Mouse (Mus musculus): Measurements from ENCODE around the gene Golga5. TPM values are rescaled to one million over a fixed set of nuclear protein-coding genes. Genes with fewer than 3 reads are reported as not detected.

The Golga5 gene
- 29.5 and 30.6 TPM in 2 replicates for total RNA-seq (2012; rRNA removed)
- 35.5 and 35.9 TPM in 2 replicates for total RNA-seq (2014; rRNA removed)
- polyA plus RNA-seq (2012; ENCODE audit: insufficient read length, low read depth) = 35.7 and 36.6 TPM in 2 replicates

DNA sequence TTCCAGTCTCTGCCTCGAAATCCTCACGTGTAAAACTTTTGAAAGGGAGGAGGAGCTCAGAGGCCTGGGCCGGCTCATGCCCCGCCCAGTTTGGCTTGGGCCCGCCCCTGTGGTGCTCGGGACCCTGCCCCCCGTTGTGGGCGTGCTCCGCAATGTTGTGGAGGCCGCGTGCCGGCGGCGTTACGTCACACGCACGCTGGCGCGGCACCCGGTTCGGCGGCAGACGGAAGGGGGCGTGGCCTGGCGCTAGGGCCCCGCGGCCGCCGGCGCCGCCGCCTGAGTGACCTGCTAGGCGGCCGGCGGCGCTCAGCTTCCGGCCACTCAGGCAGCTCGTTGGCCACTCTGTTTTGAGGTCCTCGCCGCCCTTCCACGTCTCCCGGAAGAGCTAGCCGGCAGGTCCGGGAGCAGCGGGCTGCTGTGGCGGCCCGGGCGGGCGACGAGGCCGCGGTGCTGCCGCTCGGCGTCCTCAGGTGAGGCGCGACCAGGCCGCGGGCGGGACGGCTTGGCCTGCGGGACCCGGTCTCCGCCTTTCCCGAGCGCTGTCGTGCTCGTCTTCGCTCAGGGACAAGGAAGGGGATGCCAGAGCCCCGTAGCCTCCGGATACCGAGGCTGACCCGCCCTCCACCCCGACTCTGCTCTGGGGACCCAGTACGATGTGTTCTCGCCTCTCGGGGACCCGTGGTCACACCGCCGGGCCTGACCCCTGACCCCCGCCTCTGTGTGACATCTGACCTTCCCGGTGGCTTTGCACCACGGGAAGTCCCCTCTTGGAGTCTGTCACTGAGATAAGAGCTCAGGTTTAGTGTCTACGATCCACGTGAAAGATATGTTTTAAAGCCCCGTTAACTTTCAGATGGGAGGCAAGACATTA lies at the start of gene Golga5:
Golga5 (plus strand) TSS at position 242 of the 871 bp plus-strand sequence.
- H3K27ac ChIP-seq (ENCODE audit: insufficient read depth, low read depth) = peak within 1 kb of the TSS; percentile 3
- H3K4me3 ChIP-seq (replicated peaks in 1 of 3; ENCODE audit: low read depth in 2 of 3, low read length in 2 of 3, poor library complexity in 1 of 3) = peak within 1 kb of the TSS; percentile 78 to 99 (median 87)
- peak within 1 kb of the TSS; percentile 74 for H3K9ac ChIP-seq (ENCODE audit: insufficient read depth, low read depth)
- DNase-seq (ENCODE audit: extremely low read depth) = peak; percentile 94
- peak within 1 kb of the TSS; percentile 84 for H3K4me2 ChIP-seq (ENCODE audit: insufficient read depth, low read depth, poor library complexity, severe bottlenecking)
- H3K36me3 ChIP-seq (replicated peaks in 1 of 2; ENCODE audit: control insufficient read depth in 1 of 2, insufficient read depth in 1 of 2, low read length in 1 of 2) = peaks cover 7 to 19% of the 10 kb centered on the region in 2 experiments
- H3K9me3 ChIP-seq (replicated peaks; ENCODE audit: low read length) = no peaks in the 10 kb centered on the region
- in situ Hi-C loops (cut with MboI; ENCODE audit: low pct_ligation_motif_present, low pct_unique_long_range_greater_than_20kb, low sequenced_read_pairs) (loop anchor here (5.0 kb wide), 1 partner anchor 487 kb away; no protein-coding TSS in a partner anchor), dilution Hi-C loops (cut with MboI; ENCODE audit: extremely low pct_ligation_motif_present, extremely low pct_unique_long_range_greater_than_20kb, low sequenced_read_pairs) (no loop called here)
- H3K79me2 ChIP-seq (replicated peaks; ENCODE audit: control insufficient read depth, extremely low read depth, insufficient read depth, poor library complexity, severe bottlenecking) = peaks cover 5% of the 10 kb centered on the region
- H3K4me1 ChIP-seq (ENCODE audit: control insufficient read depth in 1 of 2, insufficient read depth in 2 of 2) = peaks cover 3 to 8% of the 10 kb centered on the region in 2 experiments; a peak in 2 of 4 replicates
- H3K27me3 ChIP-seq (replicated peaks) = peaks cover 2% of the 10 kb centered on the region
- TF ChIP-seq ZKSCAN1 (IDR thresholded peaks at IDR 0.05; ENCODE audit: borderline replicate concordance, low read depth, low read length) (no peak), POLR2A (IDR thresholded peaks at IDR 0.05; ENCODE audit: low read depth, low read length) (peak; percentile 86), ETS1 (conservative IDR thresholded peaks at IDR 0.05; ENCODE audit: low read depth, low read length) (no peak), HCFC1 (IDR thresholded peaks at IDR 0.05; ENCODE audit: low read depth, low read length) (peak; percentile 80), SIN3A (IDR thresholded peaks at IDR 0.05; ENCODE audit: low read length) (peak; percentile 97), RCOR1 (conservative IDR thresholded peaks at IDR 0.05; ENCODE audit: low read depth, low read length) (0 out of 2 replicates have a peak, but pooled peaks have one; percentile 50), KAT2A (IDR thresholded peaks at IDR 0.05; ENCODE audit: insufficient replicate concordance, low read length) (peak; percentile 58; the same call in 1 of the 2 replicates), NELFE (IDR thresholded peaks at IDR 0.05; ENCODE audit: low read depth, low read length) (peak; percentile 82), ZNF384 (IDR thresholded peaks at IDR 0.05; ENCODE audit: low read depth, low read length) (no peak), ELF1 (IDR thresholded peaks at IDR 0.05; ENCODE audit: low read depth, low read length) (peak; percentile 94), PAX5 (IDR thresholded peaks at IDR 0.05; ENCODE audit: low read length) (no peak), GABPA (IDR thresholded peaks at IDR 0.05; ENCODE audit: insufficient replicate concordance, low read depth, low read length) (no peak; the same call in 1 of the 2 replicates), MAX (IDR thresholded peaks at IDR 0.05; ENCODE audit: low read length) (peak; percentile 96), MXI1 (IDR thresholded peaks at IDR 0.05; ENCODE audit: low read depth, low read length) (peak; percentile 87), POLR2AphosphoS2 (IDR thresholded peaks at IDR 0.05; ENCODE audit: low read depth, low read length) (peak; percentile 48; the same call in 1 of the 2 replicates), CTCF (conservative IDR thresholded peaks at IDR 0.05 in 1 of 2, IDR thresholded peaks at IDR 0.05 in 1 of 2; ENCODE audit: low read depth in 2 of 2, low read length in 2 of 2) (no peak), TCF12 (IDR thresholded peaks at IDR 0.05; ENCODE audit: low read depth, low read length) (peak; percentile 67), MAFK (IDR thresholded peaks at IDR 0.05; ENCODE audit: insufficient replicate concordance, low read length) (no peak), ZC3H11A (IDR thresholded peaks at IDR 0.05; ENCODE audit: low read depth, low read length) (no peak), JUND (conservative IDR thresholded peaks at IDR 0.05; ENCODE audit: low read depth, low read length) (no peak), JUN (IDR thresholded peaks at IDR 0.05; ENCODE audit: insufficient read depth, low read depth, low read length) (no peak), BHLHE40 (IDR thresholded peaks at IDR 0.05; ENCODE audit: low read depth, low read length) (peak; percentile 92), TBP (conservative IDR thresholded peaks at IDR 0.05; ENCODE audit: low read depth, low read length) (no peak), MYC (IDR thresholded peaks at IDR 0.05; ENCODE audit: low read depth, low read length) (peak; percentile 71; the same call in 1 of the 2 replicates), USF1 (IDR thresholded peaks at IDR 0.05; ENCODE audit: low read depth, low read length) (peak; percentile 26), CHD1 (IDR thresholded peaks at IDR 0.05; ENCODE audit: low read depth, low read length) (no peak), UBTF (IDR thresholded peaks at IDR 0.05; ENCODE audit: low read depth, low read length) (no peak), IRF4 (IDR thresholded peaks at IDR 0.05; ENCODE audit: low read depth, low read length) (peak; percentile 12), EP300 (IDR thresholded peaks at IDR 0.05; ENCODE audit: low read length) (no peak), E2F4 (IDR thresholded peaks at IDR 0.05; ENCODE audit: insufficient replicate concordance, low read depth, low read length) (no peak), RAD21 (IDR thresholded peaks at IDR 0.05; ENCODE audit: low read depth, low read length) (no peak), CHD2 (IDR thresholded peaks at IDR 0.05; ENCODE audit: low read length) (peak; percentile 36; the same call in 1 of the 2 replicates), MEF2A (IDR thresholded peaks at IDR 0.05; ENCODE audit: borderline replicate concordance, low read depth, low read length) (peak; percentile 77), USF2 (conservative IDR thresholded peaks at IDR 0.05; ENCODE audit: low read depth, low read length) (no peak), MAZ (IDR thresholded peaks at IDR 0.05; ENCODE audit: low read depth, low read length) (no peak), SMC3 (IDR thresholded peaks at IDR 0.05; ENCODE audit: low read depth, low read length) (no peak), NRF1 (IDR thresholded peaks at IDR 0.05; ENCODE audit: low read depth, low read length) (peak; percentile 59; the same call in 1 of the 2 replicates)
